Mouse (Mus musculus) midbrain, embryonic 14.5 days (tissue): Measurements from ENCODE around the gene Dnah7a. TPM values are rescaled to one million over a fixed set of nuclear protein-coding genes. Genes with fewer than 3 reads are reported as not detected.
"Not testable (repeated sequence)": the region's sequence is repeated elsewhere in the genome, so short reads cannot be mapped to it uniquely, and the experiment has no call there.

Source experiments
- ATAC-seq: fragments of 200-750 bp; cut with Nextera tagmentation; 2 replicates; pipeline ENCODE4 v1.8.0; 2017; ENCODE audit warnings: moderate number of reproducible peaks, moderate library complexity; ENCODE audit not compliant: low FRiP score, low TSS enrichment
- DNase-seq: peaks from one replicate; pipeline ENCODE4 v3.0.0-alpha.2; 2015
- H3K27ac ChIP-seq: fragments of 300-500 bp; sonication (generic); replicated peaks from 2 replicates; pipeline ENCODE4 v1.5.1; 2014; ENCODE audit warnings: mild to moderate bottlenecking, low read depth, low read length, moderate library complexity
- H3K27me3 ChIP-seq: fragments of 300-500 bp; sonication (generic); 2 replicates; pipeline ENCODE4 v1.6.1; 2014; ENCODE audit warnings: low read length, control low read depth, mixed read lengths; ENCODE audit not compliant: control insufficient read depth, insufficient read depth
- H3K36me3 ChIP-seq: fragments of 300-500 bp; sonication (generic); 2 replicates; pipeline ENCODE4 v1.6.1; 2014; ENCODE audit warnings: low read length, control low read depth; ENCODE audit not compliant: control insufficient read depth, insufficient read depth
- H3K4me1 ChIP-seq: fragments of 300-500 bp; sonication (generic); 2 replicates; pipeline ENCODE4 v1.6.1; 2014; ENCODE audit warnings: mild to moderate bottlenecking, antibody characterized with exemption, low read length, control low read depth; ENCODE audit not compliant: control insufficient read depth, insufficient read depth
- H3K4me2 ChIP-seq: fragments of 300-500 bp; sonication (generic); 2 replicates; pipeline ENCODE4 v1.6.1; 2014; ENCODE audit warnings: mild to moderate bottlenecking, low read length, moderate library complexity
- H3K4me3 ChIP-seq: fragments of 300-500 bp; sonication (generic); replicated peaks from 2 replicates; pipeline ENCODE4 v1.5.1; 2014; ENCODE audit warnings: low read depth, low read length
- H3K9ac ChIP-seq: fragments of 300-500 bp; sonication (generic); replicated peaks from 2 replicates; pipeline ENCODE4 v1.6.1; 2014; ENCODE audit warnings: mild to moderate bottlenecking, low read length, moderate library complexity
- H3K9me3 ChIP-seq: fragments of 300-500 bp; sonication (generic); 2 replicates; pipeline ENCODE4 v1.6.1; 2016; ENCODE audit warnings: low read length, control low read depth, mixed read lengths; ENCODE audit not compliant: control insufficient read depth
- WGBS: fragments of 180-500 bp; shearing (Covaris S2); extraction: QIAGEN DNeasy Blood & Tissue Kit; methylation state at CpG from one replicate; pipeline ENCODE4 v1.1.7; 2014; 5-methylcytosine and 5-hydroxymethylcytosine counted together
- polyA plus RNA-seq: library from polyadenylated mRNA; unstranded; fragments of >200 nt; fragmentation: Nextera tagmentation; extraction: Ambion mirVana; gene quantifications from 2 replicates; pipeline ENCODE4 v1.2.1, GENCODE M21; 2014

Gene Dnah7a
- polyA plus RNA-seq, 1 experiment from 2014 or later: 10.9 TPM

- not testable (repeated sequence) for H3K9me3 ChIP-seq, H3K9ac ChIP-seq, H3K4me1 ChIP-seq, H3K4me2 ChIP-seq, H3K27me3 ChIP-seq, H3K4me3 ChIP-seq, H3K36me3 ChIP-seq, H3K27ac ChIP-seq, ATAC-seq, DNase-seq
- 84% methylated on average over 1 of the region's 1 CpGs for WGBS
These were observed 234.5 kb downstream of the Dnah7a start for GRCm38 (mm10) chr1:53472084-53472483.

- Histone ChIP-seq H3K4me2 (no peak overlapping the region), H3K27ac (no peak overlapping the region), H3K4me3 (no peak overlapping the region), H3K4me1 (no peaks in the 10 kb centered on the region), H3K27me3 (no peaks in the 10 kb centered on the region), H3K9ac (no peak overlapping the region), H3K36me3 (no peaks in the 10 kb centered on the region), H3K9me3 (no peaks in the 10 kb centered on the region)
- no peak for DNase-seq
- 85% methylated on average over 2 of the region's 2 CpGs for WGBS
- ATAC-seq: no peak
These were observed 239.3 kb downstream of the Dnah7a start for GRCm38 (mm10) chr1:53467325-53467670.

GRCm38 (mm10) chr1:53466524-53467324 lies 239.9 kb downstream of the Dnah7a start:
- not testable (repeated sequence) for H3K27me3 ChIP-seq, H3K36me3 ChIP-seq, H3K4me1 ChIP-seq, H3K4me2 ChIP-seq, DNase-seq, ATAC-seq, H3K9ac ChIP-seq, H3K4me3 ChIP-seq, H3K9me3 ChIP-seq, H3K27ac ChIP-seq
- WGBS: 76% methylated on average over 4 of the region's 4 CpGs

GRCm38 (mm10) chr1:53439173-53439572 lies 267.4 kb downstream of the Dnah7a start:
- H3K4me3 ChIP-seq, H3K9ac ChIP-seq, H3K9me3 ChIP-seq, H3K27me3 ChIP-seq, H3K36me3 ChIP-seq, H3K4me2 ChIP-seq, DNase-seq, ATAC-seq, H3K27ac ChIP-seq, H3K4me1 ChIP-seq: not testable (repeated sequence)
- 100% methylated on average over 3 of the region's 3 CpGs for WGBS

- H3K27me3 ChIP-seq, H3K4me2 ChIP-seq, H3K4me1 ChIP-seq, H3K9me3 ChIP-seq, DNase-seq, ATAC-seq, H3K36me3 ChIP-seq, H3K4me3 ChIP-seq, H3K9ac ChIP-seq, H3K27ac ChIP-seq: not testable (repeated sequence)
- WGBS: 78% methylated on average over 2 of the region's 2 CpGs
These were observed 274.2 kb downstream of the Dnah7a start for GRCm38 (mm10) chr1:53432433-53432832.

- H3K9me3 ChIP-seq: no peaks in the 10 kb centered on the region
- H3K27me3 ChIP-seq: no peaks in the 10 kb centered on the region
- WGBS: 80% methylated on average over 3 of the region's 3 CpGs
These were observed 300.7 kb downstream of the Dnah7a start for GRCm38 (mm10) chr1:53405803-53406325.

GRCm38 (mm10) chr1:53393936-53394760 lies 312.4 kb downstream of the Dnah7a start:
- not testable (repeated sequence) for H3K9ac ChIP-seq, H3K4me2 ChIP-seq, H3K4me3 ChIP-seq, H3K36me3 ChIP-seq, H3K27me3 ChIP-seq, H3K4me1 ChIP-seq, H3K27ac ChIP-seq, H3K9me3 ChIP-seq, ATAC-seq
- WGBS: 33% methylated on average over 21 of the region's 21 CpGs
- peak; percentile 5 for DNase-seq

More at GRCm38 (mm10) chr1:53405803-53406325, 300.7 kb downstream of the Dnah7a start:
- H3K36me3 ChIP-seq: no peaks in the 10 kb centered on the region
- H3K4me3 ChIP-seq: no peak overlapping the region
- no peaks in the 10 kb centered on the region for H3K4me1 ChIP-seq
- ATAC-seq (no peak), DNase-seq (no peak)
- no peak overlapping the region for H3K27ac ChIP-seq
- H3K9ac ChIP-seq: no peak overlapping the region
- H3K4me2 ChIP-seq: no peak overlapping the region

GRCm38 (mm10) chr1:53388762-53389161 lies 317.8 kb downstream of the Dnah7a start:
- ATAC-seq: no peak
- Histone ChIP-seq H3K27me3 (no peaks in the 10 kb centered on the region), H3K4me3 (no peak overlapping the region), H3K4me2 (no peak overlapping the region), H3K9ac (no peak overlapping the region), H3K27ac (no peak overlapping the region), H3K9me3 (no peaks in the 10 kb centered on the region), H3K4me1 (no peaks in the 10 kb centered on the region), H3K36me3 (no peaks in the 10 kb centered on the region)
- DNase-seq: no peak
- WGBS: 93% methylated on average over 11 of the region's 14 CpGs
